Mouse (Mus musculus) hindbrain, embryonic 12.5 days (tissue): Measurements from ENCODE around the gene Bcl2l11. TPM values are rescaled to one million over a fixed set of nuclear protein-coding genes. Genes with fewer than 3 reads are reported as not detected.
A peak's percentile ranks its signal among the peaks of the same experiment; 100 is the strongest.

Experiments used
- ATAC-seq: fragments of 200-750 bp; cut with Nextera tagmentation; 2 replicates; pipeline ENCODE4 v1.8.0; 2017; ENCODE audit warnings: moderate TSS enrichment; ENCODE audit not compliant: low FRiP score
- H3K27ac ChIP-seq: fragments of 300-500 bp; sonication (generic); 2 replicates; pipeline ENCODE4 v1.5.1; 2016; ENCODE audit warnings: mild to moderate bottlenecking
- H3K27me3 ChIP-seq: fragments of 300-500 bp; sonication (generic); 2 replicates; pipeline ENCODE4 v1.6.1; 2016; ENCODE audit warnings: mild to moderate bottlenecking
- H3K36me3 ChIP-seq: fragments of 300-500 bp; sonication (generic); 2 replicates; pipeline ENCODE4 v1.6.1; 2016; ENCODE audit warnings: mild to moderate bottlenecking
- H3K4me1 ChIP-seq: fragments of 300-500 bp; sonication (generic); 2 replicates; pipeline ENCODE4 v1.6.1; 2016
- H3K4me2 ChIP-seq: fragments of 300-500 bp; sonication (generic); replicated peaks from 2 replicates; pipeline ENCODE4 v1.6.1; 2016; ENCODE audit warnings: mild to moderate bottlenecking
- H3K4me3 ChIP-seq: fragments of 300-500 bp; sonication (generic); 2 replicates; pipeline ENCODE4 v1.5.1; 2016; ENCODE audit warnings: mild to moderate bottlenecking
- H3K9ac ChIP-seq: fragments of 300-500 bp; sonication (generic); 2 replicates; pipeline ENCODE4 v1.6.1; 2016; ENCODE audit warnings: mild to moderate bottlenecking, moderate library complexity
- H3K9me3 ChIP-seq: fragments of 300-500 bp; sonication (generic); replicated peaks from 2 replicates; pipeline ENCODE4 v1.6.1; 2016; ENCODE audit warnings: mild to moderate bottlenecking
- WGBS: fragments of 180-500 bp; shearing (Covaris S2); methylation state at CpG from one replicate; pipeline ENCODE4 v1.1.7; 2016; 5-methylcytosine and 5-hydroxymethylcytosine counted together
- polyA plus RNA-seq: library from polyadenylated mRNA; unstranded; fragments of >200 nt; fragmentation: Nextera tagmentation; extraction: Ambion mirVana; gene quantifications from 2 replicates; pipeline ENCODE4 v1.2.1, GENCODE M21; 2016

Gene Bcl2l11
- polyA plus RNA-seq = 26.3 and 30.5 TPM in 2 replicates

- under 1% methylated on average over 75 of the region's 76 CpGs for WGBS
Measured at GRCm38 (mm10) chr2:128125635-128126470, at the start of gene Bcl2l11. Bcl2l11 (plus strand) TSS chr2:128126038.

GRCm38 (mm10) chr2:128076936-128077335 lies 48.9 kb upstream of the Bcl2l11 start:
- H3K27me3 ChIP-seq = peaks cover 3% of the 10 kb centered on the region; the same call in 1 of the 2 replicates
- H3K9me3 ChIP-seq = no peaks in the 10 kb centered on the region
- H3K4me1 ChIP-seq = peaks cover 7% of the 10 kb centered on the region
- WGBS = 82% methylated on average over 4 of the region's 4 CpGs
- no peak overlapping the region for H3K27ac ChIP-seq
- H3K9ac ChIP-seq = no peak overlapping the region
- no peak overlapping the region for H3K4me3 ChIP-seq
- no peak for ATAC-seq
- H3K36me3 ChIP-seq = no peaks in the 10 kb centered on the region
- H3K4me2 ChIP-seq = no peak overlapping the region

More at GRCm38 (mm10) chr2:128125635-128126470, at the start of gene Bcl2l11:
- Histone ChIP-seq H3K9ac (peak within 1 kb of the TSS; percentile 88), H3K27me3 (peaks cover 34% of the 10 kb centered on the region), H3K4me2 (peak within 1 kb of the TSS; percentile 96), H3K36me3 (no peaks in the 10 kb centered on the region; the same call in 1 of the 2 replicates), H3K4me3 (peak within 1 kb of the TSS; percentile 78), H3K4me1 (peaks cover 46% of the 10 kb centered on the region), H3K27ac (peak within 1 kb of the TSS; percentile 91), H3K9me3 (no peaks in the 10 kb centered on the region)
- peak; percentile 84 for ATAC-seq

- WGBS = 42% methylated on average over 5 of the region's 5 CpGs
Measured at GRCm38 (mm10) chr2:128078859-128079258, 47.0 kb upstream of the Bcl2l11 start.

GRCm38 (mm10) chr2:128079316-128079715 lies 46.5 kb upstream of the Bcl2l11 start:
- H3K27ac ChIP-seq = no peak overlapping the region
- H3K27me3 ChIP-seq = peaks cover 3% of the 10 kb centered on the region; the same call in 1 of the 2 replicates
- no peak for ATAC-seq
- no peak overlapping the region for H3K4me3 ChIP-seq
- H3K36me3 ChIP-seq = no peaks in the 10 kb centered on the region
- 64% methylated on average over 6 of the region's 6 CpGs for WGBS
- peaks cover 7% of the 10 kb centered on the region for H3K4me1 ChIP-seq
- H3K9me3 ChIP-seq = no peaks in the 10 kb centered on the region
- H3K4me2 ChIP-seq = no peak overlapping the region
- H3K9ac ChIP-seq = no peak overlapping the region

More at GRCm38 (mm10) chr2:128078859-128079258, 47.0 kb upstream of the Bcl2l11 start:
- Histone ChIP-seq H3K9ac (no peak overlapping the region), H3K4me2 (no peak overlapping the region), H3K27me3 (peaks cover 3% of the 10 kb centered on the region; the same call in 1 of the 2 replicates), H3K36me3 (no peaks in the 10 kb centered on the region), H3K9me3 (no peaks in the 10 kb centered on the region), H3K4me3 (no peak overlapping the region), H3K4me1 (peaks cover 7% of the 10 kb centered on the region), H3K27ac (no peak overlapping the region)
- ATAC-seq = no peak

- no peak overlapping the region for H3K4me2 ChIP-seq
- ATAC-seq = no peak
- no peak overlapping the region for H3K4me3 ChIP-seq
- WGBS = 51% methylated on average over 3 of the region's 3 CpGs
- peaks cover 1% of the 10 kb centered on the region; the same call in 1 of the 2 replicates for H3K27me3 ChIP-seq
- H3K9me3 ChIP-seq = no peaks in the 10 kb centered on the region
- no peak overlapping the region for H3K27ac ChIP-seq
- no peak overlapping the region for H3K9ac ChIP-seq
- H3K4me1 ChIP-seq = peaks cover 7% of the 10 kb centered on the region
- H3K36me3 ChIP-seq = no peaks in the 10 kb centered on the region
Measured at GRCm38 (mm10) chr2:128083844-128084243, 42.0 kb upstream of the Bcl2l11 start.

- Histone ChIP-seq H3K27me3 (no peaks in the 10 kb centered on the region), H3K27ac (no peak overlapping the region), H3K9ac (no peak overlapping the region), H3K9me3 (no peaks in the 10 kb centered on the region), H3K4me3 (no peak overlapping the region), H3K36me3 (no peaks in the 10 kb centered on the region), H3K4me1 (0 out of 2 replicates have a peak, but pooled peaks cover 2% of the 10 kb centered on the region), H3K4me2 (no peak overlapping the region)
- no peak for ATAC-seq
- 89% methylated on average over 5 of the region's 5 CpGs for WGBS
Measured at GRCm38 (mm10) chr2:128084607-128085006, 41.2 kb upstream of the Bcl2l11 start.

GRCm38 (mm10) chr2:128085481-128085880 lies 40.4 kb upstream of the Bcl2l11 start:
- H3K36me3 ChIP-seq = no peaks in the 10 kb centered on the region
- H3K4me2 ChIP-seq = no peak overlapping the region
- 0 out of 2 replicates have a peak, but pooled peaks cover 2% of the 10 kb centered on the region for H3K4me1 ChIP-seq
- no peak overlapping the region for H3K27ac ChIP-seq
- no peaks in the 10 kb centered on the region for H3K9me3 ChIP-seq
- ATAC-seq = no peak
- WGBS = 100% methylated on average over 1 of the region's 1 CpGs
- no peaks in the 10 kb centered on the region for H3K27me3 ChIP-seq
- H3K9ac ChIP-seq = no peak overlapping the region
- no peak overlapping the region for H3K4me3 ChIP-seq

GRCm38 (mm10) chr2:128086301-128086886 lies 39.4 kb upstream of the Bcl2l11 start:
- Histone ChIP-seq H3K9ac (no peak overlapping the region), H3K36me3 (no peaks in the 10 kb centered on the region), H3K4me2 (no peak overlapping the region), H3K9me3 (no peaks in the 10 kb centered on the region), H3K27ac (no peak overlapping the region), H3K27me3 (no peaks in the 10 kb centered on the region), H3K4me1 (peaks cover 5% of the 10 kb centered on the region), H3K4me3 (no peak overlapping the region)
- no peak for ATAC-seq
- WGBS = 68% methylated on average over 14 of the region's 14 CpGs

- Histone ChIP-seq H3K27me3 (no peaks in the 10 kb centered on the region), H3K4me2 (no peak overlapping the region), H3K4me1 (peaks cover 11% of the 10 kb centered on the region), H3K36me3 (no peaks in the 10 kb centered on the region), H3K27ac (no peak overlapping the region), H3K9me3 (no peaks in the 10 kb centered on the region), H3K4me3 (no peak overlapping the region), H3K9ac (no peak overlapping the region)
- WGBS = 84% methylated on average over 7 of the region's 7 CpGs
- ATAC-seq = no peak
Measured at GRCm38 (mm10) chr2:128086996-128087526, 38.8 kb upstream of the Bcl2l11 start.

GRCm38 (mm10) chr2:128087798-128088545 lies 37.9 kb upstream of the Bcl2l11 start:
- Histone ChIP-seq H3K4me2 (no peak overlapping the region), H3K4me1 (peaks cover 15% of the 10 kb centered on the region), H3K27me3 (no peaks in the 10 kb centered on the region), H3K36me3 (no peaks in the 10 kb centered on the region), H3K27ac (no peak overlapping the region), H3K9ac (no peak overlapping the region), H3K9me3 (no peaks in the 10 kb centered on the region), H3K4me3 (no peak overlapping the region)
- 88% methylated on average over 8 of the region's 8 CpGs for WGBS
- ATAC-seq = no peak

- peaks cover 17% of the 10 kb centered on the region for H3K4me1 ChIP-seq
- H3K36me3 ChIP-seq = no peaks in the 10 kb centered on the region
- 92% methylated on average over 6 of the region's 6 CpGs for WGBS
- H3K9me3 ChIP-seq = no peaks in the 10 kb centered on the region
- no peak overlapping the region for H3K4me2 ChIP-seq
- H3K27me3 ChIP-seq = no peaks in the 10 kb centered on the region
- H3K9ac ChIP-seq = no peak overlapping the region
- no peak overlapping the region for H3K27ac ChIP-seq
- no peak for ATAC-seq
- H3K4me3 ChIP-seq = no peak overlapping the region
Measured at GRCm38 (mm10) chr2:128090283-128090885, 35.5 kb upstream of the Bcl2l11 start.
